Mouse (Mus musculus): ENCODE measurements around the gene S100a11. TPM values are rescaled to one million over a fixed set of nuclear protein-coding genes. Genes with fewer than 3 reads are reported as not detected.
"Not testable (repeated sequence)": the region's sequence is repeated elsewhere in the genome, so short reads cannot be mapped to it uniquely, and the experiment has no call there.

The S100a11 gene
- total RNA-seq, 2 experiments from 2014 or later, result 101 to 110 TPM

- DNase-seq, result no peak
- intact Hi-C loops (cut with DNase I; ENCODE audit: low total_unique reads), result no loop called here
Observed at GRCm38 (mm10) chr3:93517343-93517742, 2.9 kb upstream of the S100a11 start.

- intact Hi-C loops (cut with DNase I; ENCODE audit: low total_unique reads), result no loop called here
- no peak for DNase-seq
Observed at GRCm38 (mm10) chr3:93519856-93520329, 395 bp upstream of the S100a11 start.

DNA sequence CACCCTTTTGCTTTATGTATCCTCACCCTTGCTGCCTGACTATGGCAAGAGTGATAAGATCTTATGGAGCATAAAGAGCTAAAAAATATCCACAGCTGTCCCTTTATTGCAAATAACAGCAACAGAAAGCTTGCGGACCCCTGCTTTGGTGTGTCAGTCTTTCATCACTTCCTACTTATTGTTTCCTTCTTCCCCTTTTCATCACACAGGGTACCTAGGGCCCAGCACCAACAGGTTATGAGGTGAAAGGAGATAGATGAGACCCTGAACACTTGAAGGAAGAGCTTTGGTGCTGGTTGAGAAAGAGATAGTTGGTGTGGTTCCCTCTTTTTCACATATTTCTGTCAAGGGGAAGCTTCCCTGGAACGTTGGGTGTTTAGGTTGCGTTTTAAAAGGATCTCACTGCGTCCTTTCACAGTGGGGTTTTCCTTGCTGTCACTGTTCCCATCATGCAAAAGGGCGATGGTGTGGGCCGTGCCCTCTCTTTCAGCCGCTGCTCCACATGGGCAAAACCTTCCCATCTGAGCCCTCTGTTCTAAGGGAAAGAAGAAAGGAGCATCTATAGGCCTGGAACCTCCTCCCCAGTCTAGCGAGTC, 1.3 kb downstream of the S100a11 start:
- no peak for DNase-seq
- intact Hi-C loops (cut with DNase I; ENCODE audit: low total_unique reads), result no loop called here

GRCm38 (mm10) chr3:93522611-93523010, 2.3 kb downstream of the S100a11 start:
- intact Hi-C loops (cut with DNase I; ENCODE audit: low total_unique reads), result no loop called here
- peak; percentile 64 for DNase-seq

DNA sequence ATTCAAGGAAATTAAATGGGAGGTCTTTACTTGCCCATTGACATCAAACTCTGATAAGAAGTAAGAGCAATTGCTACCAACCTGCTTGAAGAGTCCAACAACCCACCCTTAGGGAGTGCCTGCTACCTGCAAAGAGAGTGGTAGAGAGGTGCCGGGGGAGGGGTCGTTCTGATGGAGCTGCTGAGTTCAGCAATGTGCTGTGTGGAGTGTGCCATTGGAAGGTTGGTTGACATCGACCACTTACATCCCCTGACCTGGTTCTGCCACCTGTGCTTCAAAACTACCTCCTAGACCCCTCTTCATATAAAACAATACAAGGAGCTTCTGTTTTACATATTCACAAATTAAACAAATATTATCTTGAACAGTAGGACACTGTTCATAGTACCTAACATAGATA, 7.0 kb downstream of the S100a11 start:
- intact Hi-C loops (cut with DNase I; ENCODE audit: low total_unique reads), result no loop called here
- no peak for DNase-seq

GRCm38 (mm10) chr3:93528807-93529206, 8.5 kb downstream of the S100a11 start:
- intact Hi-C loops (cut with DNase I; ENCODE audit: low total_unique reads), result no loop called here
- no peak for DNase-seq

DNA sequence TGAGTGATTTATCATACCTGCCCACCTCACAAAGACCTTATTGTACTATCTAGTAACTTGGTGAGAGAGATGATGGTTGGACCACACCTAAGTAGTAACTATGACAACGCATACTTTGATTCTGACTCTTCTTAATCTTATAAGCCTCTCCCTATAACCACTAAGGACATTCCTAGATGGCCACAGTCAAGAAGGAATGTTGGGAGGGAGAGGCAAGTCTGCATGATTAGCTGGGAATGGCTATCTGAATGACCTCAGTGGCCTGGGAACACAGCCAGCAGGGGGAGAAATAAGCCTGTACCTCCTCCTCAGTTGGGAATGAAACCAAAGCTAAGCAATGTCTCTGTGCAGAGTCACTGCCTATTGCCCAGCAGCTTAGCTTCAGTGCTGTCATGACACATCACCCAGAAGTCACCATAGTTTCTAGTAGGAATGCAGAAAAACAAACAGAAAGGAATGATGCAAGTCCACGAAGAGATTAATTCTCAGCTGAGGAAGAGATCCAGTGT, 16.8 kb downstream of the S100a11 start:
- intact Hi-C loops (cut with DNase I; ENCODE audit: low total_unique reads), result no loop called here

GRCm38 (mm10) chr3:93538486-93538885, 18.2 kb downstream of the S100a11 start:
- no peak for DNase-seq
- intact Hi-C loops (cut with DNase I; ENCODE audit: low total_unique reads), result no loop called here

More for the DNA sequence above, 16.8 kb downstream of the S100a11 start:
- peak; percentile 77 for DNase-seq

DNA sequence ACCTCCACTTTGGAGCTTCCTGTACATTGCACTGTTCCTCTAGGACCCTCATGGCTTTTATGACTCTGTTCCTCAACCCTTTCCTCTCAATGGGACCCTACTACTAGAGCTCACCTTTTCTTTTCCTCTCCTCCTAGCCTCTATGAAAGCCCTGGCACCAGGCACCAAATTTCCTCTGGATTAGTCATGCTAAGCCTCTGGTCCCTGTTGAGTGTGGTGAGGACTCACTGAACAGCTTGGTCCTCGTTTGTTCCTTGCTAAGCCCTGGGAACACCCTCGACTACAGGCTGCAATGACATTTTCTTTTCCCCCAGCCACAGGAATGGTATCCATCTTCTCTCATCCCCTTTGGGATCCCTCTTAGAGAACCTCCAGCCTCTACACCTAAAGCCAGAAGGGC, 21.2 kb downstream of the S100a11 start:
- intact Hi-C loops (cut with DNase I; ENCODE audit: low total_unique reads), result no loop called here

GRCm38 (mm10) chr3:93544170-93544569, 23.9 kb downstream of the S100a11 start:
- DNase-seq; intact Hi-C loops (cut with DNase I; ENCODE audit: low total_unique reads): not testable (repeated sequence)

More for the DNA sequence above, 21.2 kb downstream of the S100a11 start:
- no peak for DNase-seq

DNA sequence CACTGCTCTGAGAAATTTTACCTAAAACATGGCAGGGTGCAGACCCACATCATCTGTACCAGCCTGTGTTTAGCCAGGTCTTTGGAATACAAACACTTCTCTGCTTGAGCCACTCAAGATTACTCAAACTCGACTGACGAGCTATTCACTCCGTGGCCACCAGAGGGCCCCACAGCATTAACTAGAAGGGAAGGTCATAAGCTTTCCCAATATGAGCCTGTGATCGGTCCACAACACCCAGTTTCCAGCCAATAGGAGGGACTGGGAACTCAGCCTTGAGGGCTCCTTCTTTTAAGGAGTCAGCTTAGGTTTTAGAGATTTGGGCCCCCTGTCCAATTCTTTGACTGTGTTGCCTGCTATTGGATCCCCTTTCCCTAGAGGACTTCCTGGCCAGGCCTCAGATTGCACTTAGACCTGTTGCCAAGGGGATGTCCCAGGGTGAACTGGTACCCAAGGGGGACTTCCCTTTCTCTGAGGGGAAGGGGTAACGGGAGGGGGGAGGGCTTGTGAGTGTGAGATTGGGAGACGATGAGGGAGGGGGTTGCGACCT, 26.9 kb downstream of the S100a11 start:
- peak; percentile 85 for DNase-seq
- intact Hi-C loops (cut with DNase I; ENCODE audit: low total_unique reads), result loop anchor here (2.0 kb wide), 1 partner anchor 60 kb away; no protein-coding TSS in a partner anchor

DNA sequence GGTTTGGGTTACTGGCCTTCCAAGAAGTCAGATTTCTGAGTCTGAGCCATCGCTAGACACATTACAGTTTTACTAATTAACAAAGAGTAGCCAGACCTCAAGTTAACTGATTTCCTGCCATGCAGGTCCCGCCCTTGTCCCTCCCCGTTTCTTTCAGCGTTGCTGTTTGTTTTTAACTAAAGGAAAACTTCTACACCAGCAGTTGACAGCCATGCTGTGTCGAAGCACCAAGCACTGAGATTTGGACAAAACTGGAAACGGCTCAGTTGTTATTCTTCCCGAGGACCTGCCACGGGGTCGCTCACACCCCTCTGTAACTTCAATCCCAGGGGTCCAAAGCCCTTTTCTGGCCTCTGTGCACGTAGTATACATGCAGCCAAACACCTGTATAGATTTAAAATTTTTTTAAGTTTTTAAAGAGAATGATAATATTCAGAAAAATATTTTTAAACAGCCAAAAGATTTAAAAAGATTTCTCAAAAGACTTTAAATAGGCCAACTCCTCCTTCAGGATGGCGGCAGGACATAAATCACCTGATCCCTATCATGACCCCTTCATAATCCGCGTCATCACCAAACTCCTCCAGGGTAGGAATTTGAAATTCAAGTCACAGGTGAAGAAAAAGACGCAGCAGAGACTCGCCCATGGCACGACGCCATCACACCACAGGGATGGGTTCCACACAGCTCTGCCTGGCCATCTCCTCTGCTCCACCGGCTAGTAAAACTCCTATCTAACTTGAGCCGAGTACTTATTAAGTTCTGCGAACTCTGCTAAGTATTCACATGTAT, 27.7 kb downstream of the S100a11 start:
- DNase-seq, result no peak
- intact Hi-C loops (cut with DNase I; ENCODE audit: low total_unique reads), result loop anchor here (2.0 kb wide), 1 partner anchor 59 kb away; no protein-coding TSS in a partner anchor

GRCm38 (mm10) chr3:93548541-93549266, 28.4 kb downstream of the S100a11 start:
- intact Hi-C loops (cut with DNase I; ENCODE audit: low total_unique reads), result no loop called here
- DNase-seq, result no peak

- no peak for DNase-seq
- intact Hi-C loops (cut with DNase I; ENCODE audit: low total_unique reads), result no loop called here
Observed at GRCm38 (mm10) chr3:93549986-93550385, 29.7 kb downstream of the S100a11 start.

DNA sequence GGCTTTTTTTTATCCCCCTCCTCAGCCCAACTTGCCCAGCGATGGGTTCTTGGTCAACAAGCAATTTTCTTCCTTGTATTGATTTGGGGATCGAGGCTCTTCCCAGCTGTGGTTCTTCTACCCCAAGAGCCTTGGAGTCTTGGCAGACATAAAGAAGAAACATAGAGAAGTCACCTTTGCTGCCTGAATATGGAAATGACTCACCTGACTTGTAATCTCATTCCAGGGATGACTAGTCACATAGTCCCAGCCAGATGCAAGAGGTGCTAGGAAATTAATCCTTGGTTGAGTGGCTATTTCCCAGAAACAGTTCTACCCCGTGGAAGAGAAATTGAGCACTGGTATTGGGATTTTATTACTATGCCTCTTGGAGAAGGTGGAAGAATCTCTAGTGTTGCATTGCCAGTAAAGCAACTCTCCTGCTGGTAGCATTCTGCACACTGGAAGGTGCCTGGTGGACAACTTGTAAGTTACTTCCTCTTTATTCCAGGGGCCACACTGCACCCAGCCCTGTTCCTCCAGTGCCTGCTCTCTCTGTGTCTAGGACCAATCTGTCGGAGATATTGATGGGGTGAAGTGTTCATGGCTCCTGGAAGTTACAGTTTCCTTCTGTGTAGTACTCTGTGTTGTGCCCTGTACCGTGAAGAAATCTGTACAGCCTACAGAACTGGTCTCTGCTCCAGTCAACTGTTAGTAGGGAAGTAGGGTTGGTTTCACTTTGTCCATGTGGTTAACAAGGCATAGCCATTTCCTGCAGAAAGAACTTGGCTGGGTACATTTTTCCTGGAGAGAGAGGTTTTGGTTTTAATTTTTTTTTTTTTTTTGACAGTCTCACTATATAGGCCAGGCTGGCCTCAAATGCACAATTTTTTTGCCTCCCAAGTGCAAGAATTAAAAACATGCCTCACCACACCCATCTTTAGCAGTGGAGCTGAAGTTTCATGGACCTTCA, 31.9 kb downstream of the S100a11 start:
- intact Hi-C loops (cut with DNase I; ENCODE audit: low total_unique reads), result no loop called here
- no peak for DNase-seq

GRCm38 (mm10) chr3:93553311-93553710, 33.0 kb downstream of the S100a11 start:
- intact Hi-C loops (cut with DNase I; ENCODE audit: low total_unique reads), result no loop called here
- DNase-seq, result no peak

DNA sequence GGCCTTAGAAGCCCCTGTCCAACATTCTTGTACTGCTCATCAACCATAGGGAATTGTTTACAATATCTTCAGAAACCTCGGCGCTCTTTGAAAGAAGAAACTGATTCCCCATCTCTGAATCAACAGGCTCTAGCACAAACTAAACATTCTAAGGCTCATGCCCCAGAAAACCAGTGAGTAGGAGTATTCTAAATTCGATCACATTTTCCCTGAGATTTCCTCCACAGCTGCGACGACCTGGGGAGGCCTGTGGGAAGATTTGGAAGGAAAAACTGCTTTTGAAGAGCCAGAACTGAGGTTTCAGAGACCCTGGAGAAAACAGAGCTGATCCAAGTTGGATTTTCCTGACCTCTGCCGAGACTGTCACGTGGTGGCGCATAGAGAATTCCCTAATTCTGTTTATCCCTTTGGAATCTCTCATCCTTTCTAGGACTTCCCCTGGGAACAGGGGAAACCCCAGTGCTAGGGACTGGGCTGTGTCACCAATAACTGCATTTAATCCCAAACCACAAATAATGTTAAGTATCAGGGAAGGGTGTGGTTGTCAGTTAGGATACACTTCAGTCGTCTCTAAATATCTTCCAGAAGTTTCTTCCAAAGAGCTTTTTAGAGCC, 33.6 kb downstream of the S100a11 start:
- intact Hi-C loops (cut with DNase I; ENCODE audit: low total_unique reads), result no loop called here
- DNase-seq, result peak; percentile 23

GRCm38 (mm10) chr3:93554379-93554980, 34.2 kb downstream of the S100a11 start:
- DNase-seq, result no peak
- intact Hi-C loops (cut with DNase I; ENCODE audit: low total_unique reads), result no loop called here
